Mouse (Mus musculus) ES-Bruce4 (cell line): ENCODE results near the gene Nacc1. TPM values are rescaled to one million over a fixed set of nuclear protein-coding genes. Genes with fewer than 3 reads are reported as not detected.
A peak's percentile ranks its signal among the peaks of the same experiment; 100 is the strongest.
"Not testable (repeated sequence)": the region's sequence is repeated elsewhere in the genome, so short reads cannot be mapped to it uniquely, and the experiment has no call there.

ENCODE experiments used
- H3K27ac ChIP-seq: 2 replicates; pipeline ENCODE4 v1.5.1; 2012; ENCODE audit warnings: low read length, inconsistent platforms; ENCODE audit not compliant: insufficient read depth
- H3K27me3 ChIP-seq: 2 replicates; pipeline ENCODE4 v1.6.1; 2012; ENCODE audit warnings: mild to moderate bottlenecking, low read length, inconsistent platforms; ENCODE audit not compliant: control insufficient read depth, poor library complexity, insufficient read depth, severe bottlenecking
- H3K36me3 ChIP-seq: 2 replicates; pipeline ENCODE4 v1.6.1; 2012; ENCODE audit warnings: inconsistent platforms, mild to moderate bottlenecking, low read length, moderate library complexity; ENCODE audit not compliant: control insufficient read depth, poor library complexity, insufficient read depth, severe bottlenecking
- H3K4me1 ChIP-seq: one replicate; pipeline ENCODE4 v1.8.1; 2011; ENCODE audit warnings: low read length; ENCODE audit not compliant: control insufficient read depth, insufficient read depth
- H3K4me3 ChIP-seq: 2 replicates; pipeline ENCODE4 v1.5.1; 2011; ENCODE audit warnings: low read depth, mild to moderate bottlenecking, low read length
- H3K9ac ChIP-seq: 2 replicates; pipeline ENCODE4 v1.6.1; 2012; ENCODE audit warnings: low read depth, mild to moderate bottlenecking, inconsistent platforms; ENCODE audit not compliant: poor library complexity, severe bottlenecking
- H3K9me3 ChIP-seq: replicated peaks from 2 replicates; pipeline ENCODE4 v1.6.1; 2012; ENCODE audit warnings: mild to moderate bottlenecking, low read length, inconsistent platforms; ENCODE audit not compliant: control insufficient read depth, poor library complexity, insufficient read depth, severe bottlenecking
- CTCF ChIP-seq: IDR thresholded peaks from one replicate; pipeline ENCODE4 v1.8.1; 2011; ENCODE audit warnings: low read depth, low read length
- EP300 ChIP-seq: IDR thresholded peaks from 2 replicates; pipeline ENCODE4 v1.6.1; 2011; ENCODE audit warnings: low read depth, low read length; ENCODE audit not compliant: insufficient read depth
- POLR2A ChIP-seq: IDR thresholded peaks from one replicate; pipeline ENCODE4 v1.8.1; 2011; ENCODE audit warnings: low read length; ENCODE audit not compliant: insufficient read depth
- polyA plus RNA-seq: library from polyadenylated mRNA; stranded (reverse); fragments of >200 nt; gene quantifications from 2 replicates; pipeline ENCODE4 v1.2.4, GENCODE M21; 2011; ENCODE audit warnings: low read depth; ENCODE audit not compliant: missing spikeins, insufficient read depth, insufficient read length

The Nacc1 gene
- polyA plus RNA-seq, 1 experiment: 89.7 TPM

GRCm38 (mm10) chr8:84687003-84687704 is 508 bp downstream of the Nacc1 start:
- Histone ChIP-seq H3K4me3 (peak overlapping the region; percentile 86), H3K27me3 (no peaks in the 10 kb centered on the region), H3K36me3 (peaks cover 29% of the 10 kb centered on the region), H3K9ac (peak overlapping the region; percentile 100), H3K9me3 (no peaks in the 10 kb centered on the region), H3K27ac (peak overlapping the region; percentile 95), H3K4me1 (peaks cover 3% of the 10 kb centered on the region)
- no peak for TF ChIP-seq CTCF
- no peak for TF ChIP-seq EP300
- no peak for TF ChIP-seq POLR2A

GRCm38 (mm10) chr8:84686191-84687002 is 1.3 kb downstream of the Nacc1 start, which contains the start of gene Trmt1:
Gene Trmt1 (plus strand): TSS chr8:84686307.
- TF ChIP-seq EP300 (no peak), CTCF (no peak), POLR2A (no peak)
- Histone ChIP-seq H3K9me3 (no peaks in the 10 kb centered on the region), H3K4me1 (peaks cover 3% of the 10 kb centered on the region), H3K9ac (peak within 1 kb of the TSS; percentile 100), H3K4me3 (peak within 1 kb of the TSS; percentile 73), H3K36me3 (peaks cover 26% of the 10 kb centered on the region), H3K27ac (peak within 1 kb of the TSS; percentile 95), H3K27me3 (no peaks in the 10 kb centered on the region)

- H3K27me3 ChIP-seq: no peaks in the 10 kb centered on the region
- H3K9ac ChIP-seq: no peak overlapping the region
- peaks cover 3% of the 10 kb centered on the region for H3K4me1 ChIP-seq
- no peaks in the 10 kb centered on the region for H3K9me3 ChIP-seq
- peaks cover 20% of the 10 kb centered on the region for H3K36me3 ChIP-seq
- H3K4me3 ChIP-seq: no peak overlapping the region
- TF ChIP-seq EP300: no peak
- TF ChIP-seq POLR2A: no peak
- H3K27ac ChIP-seq: no peak overlapping the region
Measured at GRCm38 (mm10) chr8:84684537-84684936, 3.1 kb downstream of the Nacc1 start.

GRCm38 (mm10) chr8:84682257-84682656 is 5.4 kb downstream of the Nacc1 start:
- TF ChIP-seq CTCF (no peak), EP300 (no peak), POLR2A (no peak)
- no peaks in the 10 kb centered on the region for H3K9me3 ChIP-seq
- H3K4me1 ChIP-seq: peaks cover 2% of the 10 kb centered on the region
- no peak overlapping the region for H3K4me3 ChIP-seq
- H3K9ac ChIP-seq: no peak overlapping the region
- no peaks in the 10 kb centered on the region for H3K27me3 ChIP-seq
- H3K27ac ChIP-seq: no peak overlapping the region
- peaks cover 32% of the 10 kb centered on the region for H3K36me3 ChIP-seq

DNA sequence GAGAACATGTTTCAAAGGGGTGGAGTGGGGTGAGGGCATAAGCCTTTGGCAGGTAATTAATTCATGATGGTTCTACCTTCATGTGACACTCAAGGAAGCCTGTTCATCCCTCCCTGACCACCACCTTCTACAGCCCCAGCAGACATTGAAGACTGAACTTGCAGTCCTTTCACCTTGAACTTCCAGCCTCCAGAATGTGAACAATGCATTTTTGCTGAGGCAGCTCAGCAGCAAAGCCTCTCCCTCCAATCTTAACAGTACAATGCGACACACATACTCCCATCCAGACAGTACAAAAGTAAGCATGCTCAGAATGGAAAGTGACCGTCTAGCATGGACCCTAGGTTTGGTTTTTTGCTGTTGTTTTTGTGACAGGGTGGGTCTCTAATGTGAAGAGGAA is 6.2 kb downstream of the Nacc1 start:
- H3K4me3 ChIP-seq: no peak overlapping the region
- H3K27ac ChIP-seq: 0 out of 2 replicates have a peak overlapping the region, but pooled peaks have one; percentile 34
- TF ChIP-seq CTCF (no peak), EP300 (no peak), POLR2A (no peak)
- no peak overlapping the region for H3K9ac ChIP-seq
- H3K4me1 ChIP-seq: peaks cover 2% of the 10 kb centered on the region
- H3K9me3 ChIP-seq: no peaks in the 10 kb centered on the region
- no peaks in the 10 kb centered on the region for H3K27me3 ChIP-seq
- H3K36me3 ChIP-seq: peaks cover 33% of the 10 kb centered on the region

DNA sequence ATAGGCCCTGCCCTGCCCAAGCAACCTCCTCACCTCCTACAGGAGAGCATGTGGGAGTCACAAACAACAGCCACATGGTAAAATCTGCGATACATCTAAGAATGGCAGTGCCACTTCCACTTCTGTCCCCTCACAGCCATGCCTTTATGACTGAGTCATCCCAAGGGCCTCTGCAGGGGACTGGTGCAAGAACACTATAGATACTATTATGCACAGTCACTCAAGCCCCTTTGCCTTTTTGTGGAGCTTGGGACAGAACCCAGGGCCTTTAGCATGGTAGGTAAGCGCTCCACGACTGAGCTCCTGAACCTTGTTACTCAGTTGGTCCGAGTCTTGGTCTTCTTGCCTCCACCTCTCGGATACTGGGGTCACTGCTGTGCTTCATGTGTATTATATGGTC is 10.4 kb downstream of the Nacc1 start:
- peaks cover 61% of the 10 kb centered on the region for H3K36me3 ChIP-seq

DNA sequence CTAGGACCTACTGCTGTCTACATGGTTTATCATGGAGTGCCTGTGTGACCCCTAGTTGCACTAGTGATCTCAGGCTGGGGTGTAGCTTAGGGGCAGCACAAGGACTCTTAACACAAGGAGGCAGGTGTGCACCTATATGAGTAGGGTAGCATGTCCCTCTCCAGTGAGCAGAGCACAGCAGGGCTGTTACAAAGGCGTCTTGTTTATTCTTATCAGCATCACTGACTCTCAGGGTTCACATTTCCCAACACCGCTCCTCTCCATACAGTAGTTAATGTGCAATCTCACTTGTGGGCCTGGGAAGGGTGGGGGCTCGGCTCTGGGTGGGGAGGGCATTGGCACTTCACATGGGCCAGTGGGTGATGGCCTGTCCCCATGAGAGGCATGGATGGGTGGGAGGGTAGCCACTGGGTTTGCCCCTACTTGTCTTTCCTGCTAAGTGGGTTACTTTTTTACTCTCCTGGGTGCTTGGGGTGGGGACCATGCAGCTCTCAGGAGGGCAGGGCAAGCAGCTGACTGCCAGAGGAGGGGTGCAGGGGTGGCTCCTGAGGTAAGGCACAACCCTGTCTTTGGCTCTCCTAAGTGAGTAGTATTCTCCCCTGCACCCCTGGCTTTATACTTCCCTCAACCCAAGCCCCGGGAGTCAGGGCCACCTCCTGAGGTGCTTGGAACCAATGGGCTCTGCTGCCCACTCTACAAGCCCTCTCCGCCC is 17.2 kb downstream of the Nacc1 start:
- H3K9me3 ChIP-seq, H3K4me3 ChIP-seq, H3K27me3 ChIP-seq, H3K4me1 ChIP-seq: not testable (repeated sequence)
- peak overlapping the region; percentile 53 for H3K27ac ChIP-seq
- H3K36me3 ChIP-seq: peaks cover 43% of the 10 kb centered on the region
- H3K9ac ChIP-seq: 0 out of 2 replicates have a peak overlapping the region, but pooled peaks have one; percentile 1

More for the DNA sequence above, 10.4 kb downstream of the Nacc1 start:
- Histone ChIP-seq H3K4me1 (no peaks in the 10 kb centered on the region), H3K9me3 (no peaks in the 10 kb centered on the region), H3K27me3 (no peaks in the 10 kb centered on the region), H3K4me3 (no peak overlapping the region), H3K9ac (no peak overlapping the region), H3K27ac (no peak overlapping the region)
- TF ChIP-seq EP300: no peak
